Mouse (Mus musculus) kidney, adult 2 months (tissue): ENCODE data around the gene Slc13a1.

ENCODE experiments used
- CTCF ChIP-seq: fragments of 200-500 bp; conservative IDR thresholded peaks from 2 replicates; pipeline ENCODE4 v1.5.1; 2011; ENCODE audit warnings: low read depth, mild to moderate bottlenecking, control low read depth, low read length, moderate library complexity, mixed read lengths; ENCODE audit not compliant: insufficient read depth, insufficient read length
- POLR2A ChIP-seq: fragments of 200-500 bp; IDR thresholded peaks from one replicate; pipeline ENCODE4 v1.6.1; 2011; ENCODE audit warnings: low read depth, low read length, control low read depth

GRCm38 (mm10) chr6:24043496-24043895 is 124.4 kb downstream of the Slc13a1 start:
- TF ChIP-seq CTCF (no peak), POLR2A (no peak)
